Mouse (Mus musculus): ENCODE results near the gene Zbtb7b. TPM values are rescaled to one million over a fixed set of nuclear protein-coding genes. Genes with fewer than 3 reads are reported as not detected.

Zbtb7b gene
- total RNA-seq, 2 experiments from 2014 or later = 12.1 to 15.1 TPM

GRCm38 (mm10) chr3:89418861-89419250 is 24.3 kb upstream of the Zbtb7b start:
- DNase-seq (ENCODE audit: low spot score in 2 of 2) = no peak

GRCm38 (mm10) chr3:89418170-89418860 is 23.7 kb upstream of the Zbtb7b start, which contains the start of the genes Cks1b and Shc1:
Cks1b (minus strand) TSS chr3:89418383.
Shc1 (plus strand) TSS chr3:89418443.
- DNase-seq (ENCODE audit: low spot score in 2 of 2) = peak; percentile 90 to 97

GRCm38 (mm10) chr3:89417840-89418169 is 23.2 kb upstream of the Zbtb7b start:
- DNase-seq (ENCODE audit: low spot score in 2 of 2) = no peak

GRCm38 (mm10) chr3:89417131-89417530 is 22.6 kb upstream of the Zbtb7b start:
- DNase-seq (ENCODE audit: low spot score in 2 of 2) = no peak

DNA sequence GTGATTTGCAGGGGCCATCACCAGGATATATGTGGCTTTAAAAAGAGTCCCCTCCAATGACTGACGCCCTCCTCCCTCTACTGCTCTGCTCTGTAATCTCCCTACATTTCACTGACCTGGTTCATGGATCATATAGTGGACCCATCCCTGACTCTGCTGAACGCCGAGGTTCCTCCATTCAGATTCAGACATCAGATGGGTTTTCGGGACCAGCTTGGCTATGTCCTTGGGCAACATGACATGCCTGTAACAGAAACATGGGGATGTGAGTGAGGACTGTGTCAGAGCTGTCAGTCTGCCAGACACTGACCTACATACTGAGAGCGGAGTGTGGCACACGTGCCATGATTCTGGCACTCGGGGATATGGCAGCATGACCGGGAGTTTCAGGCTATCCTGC is 21.6 kb upstream of the Zbtb7b start:
- no peak for DNase-seq (ENCODE audit: low spot score in 2 of 2)

GRCm38 (mm10) chr3:89411490-89412393 is 17.2 kb upstream of the Zbtb7b start, which contains the start of gene Flad1:
Flad1 (minus strand) TSS chr3:89411870.
- DNase-seq (ENCODE audit: low spot score in 2 of 2) = peak; percentile 100

- no peak for DNase-seq (ENCODE audit: low spot score in 2 of 2)
Observed at GRCm38 (mm10) chr3:89410864-89411263, 16.3 kb upstream of the Zbtb7b start.

DNA sequence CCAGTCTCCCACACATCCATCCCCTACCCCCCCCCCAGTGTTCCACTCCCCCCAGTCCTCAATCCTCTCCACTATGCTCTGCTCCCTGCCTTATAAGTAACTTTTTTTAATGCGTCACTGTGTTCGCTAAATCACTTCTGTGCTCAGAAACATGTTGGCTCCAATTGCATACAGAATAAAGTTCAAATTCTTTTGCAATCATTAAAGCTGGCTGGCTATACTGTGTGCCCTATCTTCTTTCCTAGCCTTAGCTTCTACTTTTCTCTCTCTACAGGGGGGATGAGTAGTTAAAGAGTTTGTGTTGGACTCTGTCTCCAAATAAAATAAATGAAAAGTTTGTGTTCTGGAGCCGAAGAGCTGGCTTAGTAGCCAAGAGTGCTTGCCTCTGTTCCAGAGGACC is 15.1 kb upstream of the Zbtb7b start:
- no peak for DNase-seq (ENCODE audit: low spot score in 2 of 2)

GRCm38 (mm10) chr3:89408448-89408847 is 13.9 kb upstream of the Zbtb7b start:
- no peak for DNase-seq (ENCODE audit: low spot score in 2 of 2)

DNA sequence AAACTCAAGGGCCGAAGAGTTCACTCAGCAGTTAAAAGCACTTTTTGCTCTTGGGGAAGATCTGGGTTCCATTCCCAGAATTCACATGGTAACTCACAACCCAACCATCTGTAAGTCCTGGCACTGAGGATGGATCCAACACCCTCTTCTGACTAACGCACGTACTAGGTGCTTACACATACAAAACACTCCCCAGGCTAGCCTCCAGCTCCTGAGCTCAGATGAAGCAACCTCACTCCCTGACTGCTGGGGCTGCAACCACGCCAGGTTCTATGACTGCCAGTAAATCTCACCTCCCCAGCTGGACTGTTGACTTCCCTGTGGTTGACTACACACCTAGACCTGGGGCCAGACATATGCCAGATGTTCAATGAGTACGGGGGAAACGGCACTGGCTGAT is 12.3 kb upstream of the Zbtb7b start:
- DNase-seq (ENCODE audit: low spot score in 2 of 2) = no peak

GRCm38 (mm10) chr3:89402693-89403092 is 8.1 kb upstream of the Zbtb7b start, which contains the start of gene Lenep:
Lenep (minus strand) TSS chr3:89402793.
- no peak for DNase-seq (ENCODE audit: low spot score in 2 of 2)

DNA sequence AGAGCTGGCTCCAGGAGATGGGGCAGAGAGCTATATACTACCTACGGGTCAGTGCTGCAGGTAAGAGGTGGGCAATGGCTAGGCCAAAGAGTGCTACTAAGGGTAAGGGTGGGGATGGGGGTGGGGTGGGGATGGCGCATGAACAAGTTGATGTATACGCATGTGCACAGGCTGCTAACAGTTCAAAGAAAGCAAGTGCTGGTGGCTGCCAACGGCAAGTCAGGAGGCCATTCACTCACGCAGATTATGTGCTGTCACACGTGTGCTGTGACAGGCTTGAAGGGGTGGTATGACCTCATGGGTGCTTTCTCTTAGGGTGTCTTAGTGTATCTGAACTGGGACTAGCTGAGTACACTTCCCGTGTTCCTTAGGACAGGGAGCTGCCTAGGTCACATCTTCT is 6.8 kb upstream of the Zbtb7b start:
- no peak for DNase-seq (ENCODE audit: low spot score in 2 of 2)

GRCm38 (mm10) chr3:89396654-89397005 is 2.1 kb upstream of the Zbtb7b start:
- DNase-seq (ENCODE audit: low spot score in 2 of 2) = no peak

- no peak for DNase-seq (ENCODE audit: low spot score in 2 of 2)
Observed at GRCm38 (mm10) chr3:89395806-89396653, 1.5 kb upstream of the Zbtb7b start.

- no peak for DNase-seq (ENCODE audit: low spot score in 2 of 2)
Observed at GRCm38 (mm10) chr3:89395419-89395805, 836 bp upstream of the Zbtb7b start.

GRCm38 (mm10) chr3:89394894-89395256 is 299 bp upstream of the Zbtb7b start:
- DNase-seq (ENCODE audit: low spot score in 2 of 2) = peak in 1 of 2 experiments; percentile 64

DNA sequence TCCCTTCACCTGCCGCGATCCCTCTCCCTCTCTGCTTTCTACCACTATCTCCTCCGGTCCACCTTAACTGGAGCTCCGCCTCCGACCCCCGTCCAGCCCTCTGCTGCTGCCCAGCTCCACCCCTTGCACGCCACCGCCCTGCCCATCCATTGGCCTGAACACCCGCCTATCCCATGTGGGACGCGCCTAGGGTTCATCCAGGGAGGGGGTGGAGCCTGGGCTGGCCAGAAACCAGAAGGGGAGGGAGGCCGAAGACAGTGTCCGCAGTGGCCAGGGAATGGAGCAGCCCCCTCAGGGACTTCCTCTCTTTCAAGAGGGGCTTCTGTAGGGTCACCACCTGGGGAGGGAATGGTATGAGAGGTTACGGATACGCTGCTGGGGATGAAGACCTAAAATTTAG is 971 bp downstream of the Zbtb7b start:
- peak; percentile 94 to 97 for DNase-seq (ENCODE audit: low spot score in 2 of 2)

DNA sequence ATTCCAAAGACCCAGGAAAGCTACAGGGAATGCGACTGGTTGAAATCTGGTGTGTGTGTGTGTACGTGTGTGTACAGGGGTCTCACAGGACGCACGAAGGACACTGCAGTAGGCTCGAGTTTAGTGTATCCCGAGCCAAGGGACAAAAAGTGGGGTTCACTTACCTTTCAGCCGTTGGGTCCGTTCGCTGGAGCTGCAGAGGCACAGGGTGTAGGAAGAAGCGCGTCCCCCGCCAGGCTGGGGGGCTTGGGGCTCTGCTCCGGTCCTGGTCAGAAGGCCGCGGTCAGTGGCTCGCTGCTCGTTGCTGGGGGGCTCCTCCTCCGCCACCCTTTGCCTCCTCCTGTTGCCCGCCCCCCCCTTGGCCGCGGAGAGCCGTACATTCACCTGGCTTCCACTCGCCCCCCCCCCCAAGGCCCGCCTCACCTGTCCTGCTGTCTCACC is 1.7 kb downstream of the Zbtb7b start:
- no peak for DNase-seq (ENCODE audit: low spot score in 2 of 2)

DNA sequence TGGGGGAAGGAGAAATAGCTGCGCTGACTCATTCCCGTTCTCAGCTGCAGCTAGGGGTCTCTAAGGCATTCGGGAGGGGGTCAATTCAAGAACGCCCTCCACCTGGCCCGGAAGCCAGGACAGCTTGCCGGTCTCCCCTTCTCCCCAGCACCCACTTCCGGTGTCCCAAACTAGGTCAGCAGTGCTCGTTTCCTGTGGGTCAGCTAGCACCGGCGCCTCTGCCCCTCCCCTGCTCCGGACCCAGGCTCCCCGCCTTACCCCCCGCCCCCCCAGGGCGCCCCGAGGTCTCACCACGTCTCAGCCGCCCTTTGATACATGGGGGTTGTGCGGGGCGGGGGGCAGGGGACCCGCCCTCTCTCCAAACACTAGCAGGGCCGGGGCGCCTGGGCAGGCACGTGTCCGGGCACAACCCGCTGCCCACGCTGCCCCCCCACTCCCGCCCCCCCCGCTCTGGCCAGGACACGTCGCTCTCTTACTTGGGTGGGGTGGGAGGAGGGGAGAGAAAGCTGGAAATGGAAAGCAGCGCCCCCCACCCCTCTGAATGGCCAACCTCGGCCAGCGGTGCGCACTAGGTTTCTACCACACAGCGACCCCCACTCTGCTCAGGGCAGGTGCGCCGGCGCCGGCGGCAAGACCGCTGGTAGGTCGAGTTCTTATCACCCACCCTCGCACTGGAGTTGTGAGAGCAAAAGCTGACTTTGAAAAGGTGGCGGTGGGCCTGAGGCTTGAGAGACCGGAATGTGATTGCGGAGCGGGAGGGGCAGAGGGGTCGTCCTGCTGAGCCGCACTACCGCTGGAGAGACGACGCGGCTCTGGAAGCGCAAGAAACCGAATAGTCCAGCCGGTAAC is 2.7 kb downstream of the Zbtb7b start:
- DNase-seq (ENCODE audit: low spot score in 2 of 2) = no peak
